Mouse (Mus musculus): ENCODE measurements at regions not wholly inside any gene's neighbourhood (a gene's known extent, or its start where the extent isn't known, plus 50 kb on each side); places are given as distances from the start of the nearest gene placed in this dataset.

GRCm38 (mm10) chr1:176683146-176683545, 130.7 kb downstream of the Cep170 start:
- DNase-seq (ENCODE audit: extremely low spot score) = no peak

- DNase-seq (ENCODE audit: extremely low spot score) = no peak
Measured at GRCm38 (mm10) chr1:176681971-176682370, 131.9 kb downstream of the Cep170 start.

GRCm38 (mm10) chr1:176675184-176675583, 138.7 kb downstream of the Cep170 start:
- DNase-seq (ENCODE audit: extremely low spot score) = no peak

GRCm38 (mm10) chr1:176671081-176671480, 142.8 kb downstream of the Cep170 start:
- DNase-seq (ENCODE audit: extremely low spot score) = no peak

GRCm38 (mm10) chr1:176667552-176668306, 146.1 kb downstream of the Cep170 start:
- DNase-seq (ENCODE audit: extremely low spot score) = no peak

- DNase-seq (ENCODE audit: extremely low spot score) = no peak
Measured at GRCm38 (mm10) chr1:176660286-176660685, 153.6 kb downstream of the Cep170 start.

GRCm38 (mm10) chr1:176658639-176659038, 155.2 kb downstream of the Cep170 start:
- no peak for DNase-seq (ENCODE audit: extremely low spot score)

GRCm38 (mm10) chr1:176655487-176656333, 158.2 kb downstream of the Cep170 start:
- DNase-seq (ENCODE audit: extremely low spot score) = no peak

GRCm38 (mm10) chr1:176644248-176644647, 169.6 kb downstream of the Cep170 start:
- DNase-seq (ENCODE audit: extremely low spot score) = no peak

- DNase-seq (ENCODE audit: extremely low spot score) = no peak
Measured at GRCm38 (mm10) chr1:176623171-176623570, 190.7 kb downstream of the Cep170 start.

GRCm38 (mm10) chr1:176622213-176622612, 191.7 kb downstream of the Cep170 start:
- DNase-seq (ENCODE audit: extremely low spot score) = no peak

- DNase-seq (ENCODE audit: extremely low spot score) = no peak
Measured at GRCm38 (mm10) chr1:176621285-176621684, 192.6 kb downstream of the Cep170 start.

GRCm38 (mm10) chr1:176618896-176619295, 195.0 kb downstream of the Cep170 start:
- no peak for DNase-seq (ENCODE audit: extremely low spot score)

GRCm38 (mm10) chr1:176615673-176616072, 198.2 kb downstream of the Cep170 start:
- DNase-seq (ENCODE audit: extremely low spot score) = no peak

- no peak for DNase-seq (ENCODE audit: extremely low spot score)
Measured at GRCm38 (mm10) chr1:176594312-176594711, 219.6 kb downstream of the Cep170 start.

GRCm38 (mm10) chr1:176588144-176588543, 225.7 kb downstream of the Cep170 start:
- DNase-seq (ENCODE audit: extremely low spot score) = no peak

- DNase-seq (ENCODE audit: extremely low spot score) = no peak
Measured at GRCm38 (mm10) chr1:176573703-176574102, 240.2 kb downstream of the Cep170 start.

- DNase-seq (ENCODE audit: extremely low spot score) = no peak
Measured at GRCm38 (mm10) chr1:176558457-176559415, 255.1 kb downstream of the Cep170 start.

GRCm38 (mm10) chr1:176534417-176534816, 259.3 kb upstream of the Pld5 start:
- DNase-seq (ENCODE audit: extremely low spot score) = no peak

- no peak for DNase-seq (ENCODE audit: extremely low spot score)
Measured at GRCm38 (mm10) chr1:176529037-176529436, 253.9 kb upstream of the Pld5 start.

- DNase-seq (ENCODE audit: extremely low spot score) = no peak
Measured at GRCm38 (mm10) chr1:176511467-176511866, 236.4 kb upstream of the Pld5 start.

- no peak for DNase-seq (ENCODE audit: extremely low spot score)
Measured at GRCm38 (mm10) chr1:176505441-176505840, 230.3 kb upstream of the Pld5 start.
